Mouse (Mus musculus) cerebellum, postnatal 25 days (tissue): ENCODE measurements around the gene Prrg2.

Experiments
- DNase-seq, 2 experiments: peaks; one replicate each; pipeline ENCODE4 v3.0.0; 2021; ENCODE audit warnings: mixed read lengths in 2 of 2

The Prrg2 gene

DNA sequence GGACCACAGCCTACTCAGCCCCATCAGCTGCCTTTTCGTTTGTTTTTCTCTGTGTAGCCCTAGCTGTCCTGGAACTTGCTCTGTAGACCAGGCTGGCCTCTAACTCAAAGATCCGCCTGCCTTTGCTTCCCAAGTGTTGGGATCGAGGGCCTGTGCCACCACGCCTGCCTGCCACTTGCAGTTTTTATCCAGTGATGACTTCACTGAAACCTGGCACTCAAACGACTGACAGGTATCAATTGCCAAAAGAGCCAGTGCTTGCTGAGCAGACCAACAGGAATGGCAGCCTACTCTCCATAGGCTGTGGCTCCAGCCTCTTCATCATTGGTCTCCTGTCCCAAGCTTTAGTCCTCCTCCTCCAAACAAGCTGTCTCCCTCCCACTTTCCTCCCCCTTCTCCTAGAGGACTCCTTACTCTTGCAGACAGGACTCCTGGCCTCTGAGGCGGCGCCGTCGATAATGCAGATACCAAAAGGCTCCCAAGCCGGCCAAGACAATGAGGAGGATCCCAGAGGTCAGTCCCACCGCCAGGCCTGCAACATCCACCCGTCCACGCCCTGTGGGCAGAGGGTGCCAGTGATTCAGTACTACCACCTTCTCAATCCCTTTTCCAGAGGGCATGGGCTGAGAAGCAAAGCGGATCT is 6.0 kb downstream of the Prrg2 start:
- no peak for DNase-seq

DNA sequence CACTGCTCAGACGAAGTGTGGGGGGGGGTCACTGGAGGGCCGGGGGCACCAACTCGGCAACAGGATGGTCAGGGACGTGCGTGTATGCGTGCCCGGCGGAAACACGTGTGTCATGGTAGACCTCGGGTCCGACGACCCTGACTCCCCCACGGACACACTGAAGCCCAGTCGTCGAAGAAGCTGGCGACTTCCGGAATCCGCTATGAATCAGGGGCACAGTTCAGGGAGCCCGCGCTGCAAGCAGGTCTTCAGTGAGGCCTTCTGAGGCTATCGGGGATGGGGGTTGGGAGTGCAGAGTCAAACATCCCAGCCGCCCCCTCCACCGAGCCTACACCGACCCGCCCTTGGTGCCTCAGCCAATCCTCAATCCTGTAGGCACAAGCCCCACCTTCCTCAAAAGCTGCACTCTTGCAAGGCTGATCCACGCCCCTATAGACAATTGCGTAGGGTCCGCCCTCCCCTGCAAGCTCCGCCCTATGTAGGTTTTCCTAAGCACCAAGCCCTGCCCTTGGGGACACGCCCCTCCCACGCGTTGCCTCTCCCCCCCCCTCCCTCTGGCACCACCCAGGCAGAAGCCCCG is 8.5 kb downstream of the Prrg2 start:
- DNase-seq, result peak; percentile 90 to 93

DNA sequence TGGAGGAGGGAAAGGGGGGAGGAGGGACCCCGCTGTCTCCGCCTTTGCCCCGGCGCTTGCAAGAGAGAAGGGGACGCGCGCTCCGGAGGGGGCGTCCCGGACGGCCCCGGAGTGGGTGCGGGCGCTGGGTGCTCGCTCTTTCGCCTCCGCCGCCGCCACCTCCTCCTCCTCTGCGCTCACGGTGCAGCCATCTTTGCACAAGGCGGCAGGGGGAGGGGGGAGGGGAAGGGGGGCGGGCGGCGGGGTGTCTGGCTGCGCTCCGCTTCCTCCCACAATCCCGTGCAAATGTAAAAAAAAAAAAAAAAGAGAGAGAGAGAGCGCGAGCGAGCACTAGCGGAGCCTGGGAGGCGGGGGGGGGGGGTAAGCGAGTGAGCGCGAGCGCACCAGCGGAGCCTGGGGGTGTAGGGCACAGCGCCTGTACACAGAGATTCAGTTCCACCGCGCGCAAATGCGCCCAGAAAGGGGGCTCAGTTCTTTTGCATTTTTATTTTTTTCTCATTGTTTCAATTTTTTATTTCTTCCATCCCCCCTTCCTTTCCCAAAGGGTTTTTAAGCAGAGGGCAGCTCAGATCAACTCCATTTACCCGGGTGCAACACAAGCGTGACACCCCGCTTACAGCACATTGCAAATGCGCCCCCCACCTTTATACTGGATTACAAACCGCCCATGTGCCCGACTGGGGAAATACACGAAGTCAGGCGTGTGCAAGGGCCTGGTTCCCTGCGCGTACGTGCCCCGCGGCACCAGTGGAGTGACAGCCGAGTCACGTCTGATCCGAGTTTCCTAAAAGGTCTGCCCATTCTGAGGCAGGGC is 9.2 kb downstream of the Prrg2 start:
- DNase-seq, result peak; percentile 82 to 83

DNA sequence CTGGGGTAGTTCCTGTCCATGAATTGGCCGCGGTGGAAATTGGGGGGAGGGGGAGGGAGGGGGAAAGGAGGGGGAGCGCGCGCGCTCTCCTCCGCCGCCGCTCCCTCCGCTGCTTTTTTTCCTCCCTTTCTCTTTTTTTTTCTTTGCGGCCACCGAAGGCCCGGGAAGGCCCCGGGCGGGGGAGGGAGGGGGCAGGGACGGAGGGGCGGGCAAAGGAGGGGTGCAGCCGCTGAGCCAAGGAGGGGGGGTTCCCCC is 9.7 kb downstream of the Prrg2 start, which contains the start of gene Prr12:
Gene Prr12, minus strand, starts transcription at position 20 of the 255 bp plus-strand sequence.
- DNase-seq, result no peak

DNA sequence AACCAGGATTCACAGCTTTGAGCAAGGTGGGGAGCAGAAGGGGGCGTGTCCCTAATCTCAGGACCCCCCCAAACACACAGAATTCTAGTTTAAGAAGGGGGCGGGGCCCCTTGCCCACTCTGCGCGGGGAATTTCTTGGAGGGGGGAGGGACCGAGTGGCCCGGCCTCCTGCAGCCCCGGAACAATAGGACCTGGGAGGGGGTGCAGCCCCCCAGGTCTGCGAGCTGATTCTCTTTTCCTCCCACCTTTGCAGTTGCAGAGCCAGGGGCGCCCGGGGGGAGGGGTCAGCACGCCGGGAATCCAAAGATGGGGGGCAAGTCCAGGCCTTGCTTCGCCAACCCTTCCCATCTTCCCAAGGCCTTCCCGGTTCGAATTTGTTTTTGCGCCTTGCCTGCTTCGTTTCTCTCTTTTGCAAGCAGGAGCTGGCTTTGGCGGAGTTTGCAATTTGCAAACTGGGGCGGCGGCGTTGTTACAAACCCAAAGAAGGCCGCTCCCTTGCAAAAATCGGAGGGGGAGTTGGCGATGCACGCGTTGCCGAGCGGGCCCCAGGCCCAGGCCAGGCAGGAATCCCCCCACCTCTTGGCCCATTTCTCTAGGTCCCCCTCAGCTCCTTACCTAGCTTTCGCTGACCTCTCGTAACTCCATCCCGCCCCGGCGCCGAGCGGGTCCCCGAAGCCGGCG is 10.2 kb downstream of the Prrg2 start:
- peak; percentile 64 to 67 for DNase-seq

DNA sequence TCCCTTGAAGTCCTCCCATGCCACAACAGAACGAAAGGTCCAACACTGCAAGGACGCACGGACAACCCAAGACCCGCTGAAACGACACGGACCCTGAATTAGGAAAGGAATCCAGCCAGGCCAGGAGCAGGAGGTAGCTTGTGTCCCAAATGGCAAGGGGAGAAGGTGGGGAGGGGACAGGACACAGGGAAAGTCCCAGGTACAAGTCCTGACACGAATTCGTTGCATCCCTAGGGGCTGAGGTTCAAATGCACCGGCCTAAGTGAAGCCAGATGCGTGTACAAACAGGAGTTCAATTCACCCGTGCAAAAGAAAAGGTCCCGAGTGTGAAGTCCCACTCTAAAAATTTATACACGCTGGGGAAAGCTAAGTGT is 10.9 kb downstream of the Prrg2 start:
- DNase-seq, result no peak

- DNase-seq, result peak; percentile 67 to 84
Measured at GRCm38 (mm10) chr7:45050945-45051600, 11.4 kb downstream of the Prrg2 start.

- peak in 1 of 2 experiments; percentile 43 for DNase-seq
Measured at GRCm38 (mm10) chr7:45048923-45049657, 13.4 kb downstream of the Prrg2 start.

DNA sequence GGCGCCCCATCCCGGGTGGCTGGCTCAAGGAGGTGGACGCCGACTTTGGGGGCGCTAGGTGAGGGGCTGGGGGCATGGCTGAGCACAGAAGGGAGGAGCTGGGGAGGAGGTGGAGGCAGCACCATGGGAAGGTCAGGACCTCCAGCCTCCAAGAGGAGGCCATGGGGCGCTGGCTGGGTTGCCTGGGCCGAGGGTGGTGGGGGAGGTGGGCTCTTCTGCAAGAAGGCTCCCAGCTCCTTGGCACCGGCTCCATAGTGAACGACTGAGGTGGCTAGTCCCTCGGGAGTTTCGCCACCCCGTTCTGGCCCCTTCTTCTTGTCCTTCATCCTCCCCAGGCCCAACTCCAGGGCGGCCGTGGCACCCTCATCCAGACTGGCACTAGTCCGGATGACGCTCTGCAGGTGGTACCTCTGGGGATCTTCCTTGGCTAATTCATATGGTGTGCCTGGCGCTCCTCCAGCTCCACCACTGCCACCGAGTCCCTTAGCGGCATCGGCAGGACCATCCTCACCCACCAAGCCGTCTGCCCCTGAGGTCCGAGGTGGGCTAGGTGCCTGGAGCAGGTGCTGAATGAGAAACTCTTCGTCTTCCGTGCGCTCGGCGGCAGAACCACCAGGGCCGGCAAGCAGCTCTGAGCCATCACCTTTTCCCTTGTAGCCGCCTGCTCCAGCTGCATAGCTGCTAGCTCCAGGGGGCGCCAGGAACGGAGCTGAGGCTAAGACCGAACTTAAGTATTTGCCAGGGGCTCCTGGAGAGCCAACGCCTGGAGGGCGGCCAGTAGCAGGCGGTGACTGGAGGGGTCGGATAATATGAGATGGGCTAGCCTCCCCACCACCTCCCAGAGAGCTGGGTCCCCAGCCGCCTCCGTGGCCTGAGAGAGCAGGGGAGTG is 14.2 kb downstream of the Prrg2 start:
- DNase-seq, result peak in 1 of 2 experiments; percentile 56

GRCm38 (mm10) chr7:45047491-45047890 is 15.0 kb downstream of the Prrg2 start:
- DNase-seq, result no peak

GRCm38 (mm10) chr7:45046853-45047350 is 15.6 kb downstream of the Prrg2 start:
- no peak for DNase-seq

- peak in 1 of 2 experiments; percentile 42 for DNase-seq
Measured at GRCm38 (mm10) chr7:45045741-45046140, 16.7 kb downstream of the Prrg2 start.

DNA sequence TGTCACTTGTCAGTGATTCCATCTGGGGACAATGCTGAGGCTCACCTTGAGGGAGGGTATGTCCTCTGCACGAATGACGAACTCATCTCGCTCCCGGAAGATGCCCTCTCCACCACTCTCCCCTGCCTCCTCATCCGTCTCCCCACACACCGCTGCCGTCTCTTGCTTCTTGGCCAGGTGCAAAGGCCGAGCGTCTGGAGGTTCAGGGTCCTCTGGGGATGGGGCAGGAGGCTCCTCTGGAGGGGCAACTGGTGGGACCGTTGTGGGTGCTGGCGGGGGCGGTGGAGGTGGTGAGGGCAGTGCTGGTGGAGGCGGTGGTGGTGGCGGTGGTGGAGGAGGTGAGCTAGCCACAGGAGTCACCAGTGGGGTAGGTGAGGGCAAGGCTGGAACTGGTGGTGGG is 19.2 kb downstream of the Prrg2 start:
- DNase-seq, result no peak

DNA sequence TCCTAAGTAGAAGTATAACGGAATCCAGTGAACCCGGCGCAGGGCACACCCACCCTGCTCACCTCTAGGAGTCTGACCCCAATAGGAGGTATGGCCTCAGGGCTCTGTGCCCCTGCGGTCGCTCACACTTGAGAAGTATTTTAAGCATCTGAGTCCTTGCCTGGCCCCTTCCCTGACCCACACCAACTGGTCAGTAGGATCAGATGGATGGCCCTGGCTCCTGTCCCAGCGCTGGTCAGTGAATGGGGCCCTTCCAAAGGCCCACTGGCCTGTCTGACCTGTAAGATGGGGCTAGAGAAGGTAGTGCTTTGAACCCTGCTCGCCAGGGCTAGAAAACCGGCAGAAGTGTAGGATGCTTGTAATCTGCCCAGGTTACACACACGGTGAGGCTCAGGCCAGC is 21.6 kb downstream of the Prrg2 start:
- no peak for DNase-seq

DNA sequence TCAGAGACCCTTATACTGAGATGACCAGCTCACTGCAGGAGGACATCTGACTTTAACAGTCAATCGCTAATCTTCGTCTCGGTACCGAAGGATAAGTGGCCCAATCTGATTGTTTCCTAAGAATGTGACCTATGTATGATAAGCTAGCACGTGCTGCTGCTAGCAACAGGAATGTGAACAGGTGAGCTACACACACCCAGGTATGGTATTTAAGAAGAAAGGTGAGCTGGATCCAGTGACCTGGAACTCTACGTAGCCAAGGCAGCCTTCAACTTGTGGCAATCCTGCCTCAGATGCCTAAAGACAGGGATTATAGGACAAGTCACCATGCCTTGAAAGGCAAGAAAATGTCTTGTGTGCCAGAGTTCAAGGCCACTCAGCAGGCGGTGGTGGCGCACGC is 24.1 kb downstream of the Prrg2 start:
- no peak for DNase-seq

GRCm38 (mm10) chr7:45037720-45038361 is 24.6 kb downstream of the Prrg2 start:
- DNase-seq, result peak; percentile 60 to 70

- no peak for DNase-seq
Measured at GRCm38 (mm10) chr7:45036702-45037101, 25.8 kb downstream of the Prrg2 start.

- no peak for DNase-seq
Measured at GRCm38 (mm10) chr7:45035631-45036030, 26.8 kb downstream of the Prrg2 start.

- DNase-seq, result no peak
Measured at GRCm38 (mm10) chr7:45033722-45034359, 28.6 kb downstream of the Prrg2 start.

DNA sequence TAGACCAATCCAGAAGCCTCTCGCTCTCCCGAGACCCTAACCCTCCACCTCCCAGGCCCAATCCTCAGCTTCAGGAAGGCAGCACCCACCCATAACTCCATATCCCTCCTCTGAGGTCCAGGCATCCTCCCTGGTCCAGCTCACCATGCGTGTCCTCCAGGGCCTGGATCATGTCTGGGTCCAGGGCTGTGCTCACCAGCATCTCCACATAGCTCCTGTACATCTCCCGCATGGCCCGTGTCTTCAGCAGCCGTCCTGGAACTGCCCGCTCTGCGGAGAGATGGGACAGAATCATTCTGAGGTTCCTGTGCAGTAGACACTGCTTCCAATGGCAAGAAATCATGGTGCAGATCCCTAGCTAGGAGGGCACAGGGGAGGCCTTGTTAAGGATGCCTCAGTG is 31.6 kb downstream of the Prrg2 start:
- no peak for DNase-seq
